Mouse (Mus musculus): ENCODE measurements around the gene Nav2.

- TF ChIP-seq CTCF (IDR thresholded peaks at IDR 0.05; ENCODE audit: low read depth) = no peak
- TF ChIP-seq EP300 (optimal IDR thresholded peaks at IDR 0.05) = no peak
Measured at GRCm38 (mm10) chr7:49436492-49436891, 528.0 kb downstream of the Nav2 start.
